Mouse (Mus musculus) myocyte (in vitro differentiated cells): ENCODE measurements around the gene Pinlyp.

Experiments used
- MAX ChIP-seq: IDR thresholded peaks from one replicate; pipeline ENCODE4 v1.6.1; 2011; ENCODE audit warnings: low read depth, mild to moderate bottlenecking, control low read depth
- MYOD1 ChIP-seq, 3 experiments: IDR thresholded peaks; one replicate each; pipeline ENCODE4 v1.6.1; 2011; ENCODE audit warnings: control low read depth in 2 of 3, low read depth in 2 of 3, mild to moderate bottlenecking in 2 of 3, moderate library complexity in 1 of 3; ENCODE audit not compliant: insufficient read length in 2 of 3, control insufficient read depth in 1 of 3
- MYOG ChIP-seq, 3 experiments: IDR thresholded peaks; one replicate each; pipeline ENCODE4 v1.6.1; 2011; ENCODE audit warnings: control low read depth in 2 of 3, low read depth in 2 of 3, mild to moderate bottlenecking in 2 of 3; ENCODE audit not compliant: insufficient read length in 2 of 3, control insufficient read depth in 1 of 3, insufficient read depth in 1 of 3
- POLR2A ChIP-seq: IDR thresholded peaks from one replicate; pipeline ENCODE4 v1.6.1; 2011; ENCODE audit warnings: low read depth, mild to moderate bottlenecking, control low read depth, moderate library complexity; ENCODE audit not compliant: insufficient read length
- POLR2AphosphoS2 ChIP-seq: IDR thresholded peaks from one replicate; pipeline ENCODE4 v1.6.1; 2011; ENCODE audit warnings: low read depth, control low read depth; ENCODE audit not compliant: insufficient read length
- TCF12 ChIP-seq: IDR thresholded peaks from one replicate; pipeline ENCODE4 v1.6.1; 2011; ENCODE audit warnings: mild to moderate bottlenecking, control low read depth; ENCODE audit not compliant: poor library complexity, insufficient read depth, severe bottlenecking

GRCm38 (mm10) chr7:24530062-24530931, 15.6 kb downstream of the Pinlyp start, which contains the start of gene Irgq:
- no peak for TF ChIP-seq POLR2AphosphoS2
- TF ChIP-seq TCF12, result no peak
- TF ChIP-seq POLR2A, result peak; percentile 30
- no peak for TF ChIP-seq MYOG (IDR thresholded peaks at IDR 0.05; ENCODE audit: control insufficient read depth in 1 of 3, insufficient read depth in 1 of 3, insufficient read length in 2 of 3, low read depth in 2 of 3)
- TF ChIP-seq MAX, result peak; percentile 98
- TF ChIP-seq MYOD1 (IDR thresholded peaks at IDR 0.05; ENCODE audit: control insufficient read depth in 1 of 3, insufficient read length in 2 of 3, low read depth in 2 of 3), result no peak
